Mouse (Mus musculus) small intestine, adult 2 months (tissue): ENCODE results near the gene Klf1. TPM values are rescaled to one million over a fixed set of nuclear protein-coding genes. Genes with fewer than 3 reads are reported as not detected.

Experiments used
- H3K27ac ChIP-seq: fragments of 200-500 bp; 2 replicates; pipeline ENCODE4 v1.5.1; 2012; ENCODE audit warnings: low read depth, low read length, control low read depth, inconsistent platforms; ENCODE audit not compliant: insufficient read depth
- H3K27me3 ChIP-seq: fragments of 200-500 bp; 2 replicates; pipeline ENCODE4 v1.6.1; 2012; ENCODE audit warnings: mild to moderate bottlenecking, moderate library complexity, low read length, inconsistent platforms; ENCODE audit not compliant: control insufficient read depth, insufficient read depth
- H3K36me3 ChIP-seq: fragments of 200-500 bp; 2 replicates; pipeline ENCODE4 v1.6.1; 2012; ENCODE audit warnings: mild to moderate bottlenecking, low read length, control low read depth, inconsistent platforms; ENCODE audit not compliant: control insufficient read depth, insufficient read depth
- H3K4me1 ChIP-seq: fragments of 200-500 bp; 2 replicates; pipeline ENCODE4 v1.6.1; 2012; ENCODE audit warnings: low read length, inconsistent platforms, mixed read lengths; ENCODE audit not compliant: control insufficient read depth, insufficient read depth, insufficient read length
- H3K4me3 ChIP-seq: fragments of 200-500 bp; 2 replicates; pipeline ENCODE4 v1.5.1; 2012; ENCODE audit warnings: low read depth, mild to moderate bottlenecking, control low read depth, inconsistent platforms, low read length, moderate library complexity
- CTCF ChIP-seq: fragments of 200-500 bp; IDR thresholded peaks from 2 replicates; pipeline ENCODE4 v1.5.1; 2012; ENCODE audit warnings: low read depth, mild to moderate bottlenecking, control low read depth, inconsistent platforms, low read length, moderate library complexity, mixed read lengths; ENCODE audit not compliant: insufficient replicate concordance, insufficient read length; ENCODE audit errors: extremely low read depth
- POLR2A ChIP-seq: fragments of 200-500 bp; IDR thresholded peaks from 2 replicates; pipeline ENCODE4 v1.6.1; 2012; ENCODE audit warnings: low read depth, mild to moderate bottlenecking, control low read depth, inconsistent platforms, low read length, moderate library complexity
- WGBS: fragments of 180-500 bp; shearing (Covaris S2); methylation state at CpG from one replicate; pipeline ENCODE4 v1.1.7; 2018; 5-methylcytosine and 5-hydroxymethylcytosine counted together
- polyA plus RNA-seq: library from polyadenylated mRNA; depleted of rRNA; stranded (reverse); fragments of >200 nt; gene quantifications from 2 replicates; pipeline ENCODE4 v1.2.3, GENCODE M21; 2012; rRNA removed

The Klf1 gene
- polyA plus RNA-seq, 1 experiment = 0.38 TPM

GRCm38 (mm10) chr8:84945633-84946527 lies 44.2 kb downstream of the Klf1 start:
- no peaks in the 10 kb centered on the region for H3K36me3 ChIP-seq
- 2% methylated on average over 60 of the region's 67 CpGs for WGBS
- no peak overlapping the region for H3K27ac ChIP-seq
- peaks cover 3% of the 10 kb centered on the region; the same call in 1 of the 2 replicates for H3K4me1 ChIP-seq
- peaks cover 44% of the 10 kb centered on the region for H3K27me3 ChIP-seq
- peak overlapping the region; percentile 26 for H3K4me3 ChIP-seq
- TF ChIP-seq CTCF (no peak), POLR2A (no peak)

- 12% methylated on average over 17 of the region's 17 CpGs for WGBS
- H3K4me1 ChIP-seq = peaks cover 3% of the 10 kb centered on the region; the same call in 1 of the 2 replicates
- peaks cover 46% of the 10 kb centered on the region for H3K27me3 ChIP-seq
- no peaks in the 10 kb centered on the region for H3K36me3 ChIP-seq
- H3K4me3 ChIP-seq = peak within 1 kb of the TSS; percentile 26
- TF ChIP-seq CTCF (peak; percentile 34; the same call in 1 of the 2 replicates), POLR2A (no peak)
- H3K27ac ChIP-seq = no peak within 1 kb of the TSS
These were observed 45.0 kb downstream of the Klf1 start, which contains the start of gene Rtbdn for GRCm38 (mm10) chr8:84946528-84947240. Gene Rtbdn (plus strand): TSS chr8:84946991.

GRCm38 (mm10) chr8:84947241-84947545 lies 45.5 kb downstream of the Klf1 start:
- TF ChIP-seq CTCF (no peak), POLR2A (no peak)
- 10% methylated on average over 9 of the region's 9 CpGs for WGBS
- H3K27me3 ChIP-seq = peaks cover 46% of the 10 kb centered on the region

DNA sequence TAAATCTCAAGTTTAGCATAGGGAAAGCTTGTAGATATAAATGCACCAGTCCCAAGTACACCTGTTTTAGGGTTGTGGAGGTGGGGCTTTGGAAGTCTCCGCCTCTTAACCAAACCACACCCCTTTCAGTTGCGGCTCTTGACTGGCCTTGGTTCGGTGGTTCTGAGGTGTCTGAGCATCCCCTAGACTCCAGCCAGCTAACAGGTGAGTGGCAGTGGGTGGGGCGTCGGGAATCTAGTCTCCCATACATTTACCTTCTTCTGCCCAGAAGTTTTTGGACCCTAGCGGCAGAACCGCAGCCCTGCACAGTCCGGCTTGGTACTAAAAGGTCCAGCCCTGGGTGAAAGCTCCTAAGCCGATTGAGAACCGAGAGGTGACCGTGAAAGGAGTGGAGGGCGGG lies 48.0 kb downstream of the Klf1 start:
- H3K36me3 ChIP-seq = no peaks in the 10 kb centered on the region
- H3K27ac ChIP-seq = no peak overlapping the region
- WGBS = 25% methylated on average over 12 of the region's 12 CpGs
- TF ChIP-seq POLR2A (no peak), CTCF (no peak)
- peaks cover 6% of the 10 kb centered on the region for H3K4me1 ChIP-seq
- H3K4me3 ChIP-seq = no peak overlapping the region
- peaks cover 39% of the 10 kb centered on the region for H3K27me3 ChIP-seq

More at GRCm38 (mm10) chr8:84947241-84947545, 45.5 kb downstream of the Klf1 start:
- Histone ChIP-seq H3K27ac (no peak overlapping the region), H3K4me1 (peaks cover 3% of the 10 kb centered on the region; the same call in 1 of the 2 replicates), H3K4me3 (no peak overlapping the region), H3K36me3 (no peaks in the 10 kb centered on the region)

- peaks cover under 1% of the 10 kb centered on the region; the same call in 1 of the 2 replicates for H3K36me3 ChIP-seq
- no peak overlapping the region for H3K27ac ChIP-seq
- WGBS = 6% methylated on average over 18 of the region's 18 CpGs
- peak overlapping the region; percentile 26; the same call in 1 of the 2 replicates for H3K4me3 ChIP-seq
- peaks cover 3% of the 10 kb centered on the region; the same call in 1 of the 2 replicates for H3K4me1 ChIP-seq
- TF ChIP-seq CTCF = no peak
- no peak for TF ChIP-seq POLR2A
- H3K27me3 ChIP-seq = peaks cover 12% of the 10 kb centered on the region
These were observed 51.0 kb downstream of the Klf1 start for GRCm38 (mm10) chr8:84952612-84953255.

Other genes with a start within 250 kb of the Klf1 start
- 37.0 and 72.7 TPM in 2 replicates for gene Ier2, start 239.1 kb upstream of the Klf1 start, polyA plus RNA-seq
- gene Trmt1, start 215.6 kb upstream of the Klf1 start, polyA plus RNA-seq = 38.3 and 55.2 TPM in 2 replicates
- gene Nacc1, start 214.1 kb upstream of the Klf1 start, polyA plus RNA-seq = 57.2 and 104 TPM in 2 replicates
- gene Lyl1, start 200.5 kb upstream of the Klf1 start, polyA plus RNA-seq = 4.2 and 8.2 TPM in 2 replicates
- gene G430095P16Rik, start 178.9 kb upstream of the Klf1 start, polyA plus RNA-seq = 0.30 TPM in 2 replicates
- 22.3 and 26.1 TPM in 2 replicates for gene Nfix, start 101.6 kb upstream of the Klf1 start, polyA plus RNA-seq
- 0.98 and 2.1 TPM in 2 replicates for gene Dand5, start 79.1 kb upstream of the Klf1 start, polyA plus RNA-seq
- 50.5 and 64.1 TPM in 2 replicates for gene Gadd45gip1, start 70.4 kb upstream of the Klf1 start, polyA plus RNA-seq
- gene Rad23a, start 61.3 kb upstream of the Klf1 start, polyA plus RNA-seq = 26.4 and 47.5 TPM in 2 replicates
- 82.6 and 120 TPM in 2 replicates for gene Calr, start 55.0 kb upstream of the Klf1 start, polyA plus RNA-seq
- 20.2 and 29.1 TPM in 2 replicates for gene Farsa, start 44.9 kb upstream of the Klf1 start, polyA plus RNA-seq
- 0.60 and 2.1 TPM in 2 replicates for gene Syce2, start 29.8 kb upstream of the Klf1 start, polyA plus RNA-seq
- gene Gcdh, start 8.0 kb upstream of the Klf1 start, polyA plus RNA-seq = 32.5 and 53.2 TPM in 2 replicates
- 4.1 and 5.9 TPM in 2 replicates for gene Dnase2a, start 6.6 kb downstream of the Klf1 start, polyA plus RNA-seq
- 0.50 and 0.71 TPM in 2 replicates for gene Mast1, start 35.4 kb downstream of the Klf1 start, polyA plus RNA-seq
- gene Rtbdn, start 45.1 kb downstream of the Klf1 start, polyA plus RNA-seq = 0.15 TPM in 1 of 2 replicates, not detected in the other
- gene Gm49661, start 67.5 kb downstream of the Klf1 start, polyA plus RNA-seq = 3.2 TPM in 1 of 2 replicates, not detected in the other
- gene Prdx2, start 67.7 kb downstream of the Klf1 start, polyA plus RNA-seq = 70.6 and 141 TPM in 2 replicates
- gene Rnaseh2a, start 67.8 kb downstream of the Klf1 start, polyA plus RNA-seq = 14.5 and 29.1 TPM in 2 replicates
- gene Junb, start 76.8 kb downstream of the Klf1 start, polyA plus RNA-seq = 122 and 329 TPM in 2 replicates
- gene Hook2, start 88.7 kb downstream of the Klf1 start, polyA plus RNA-seq = 26.3 and 56.9 TPM in 2 replicates
- gene Best2, start 112.6 kb downstream of the Klf1 start, polyA plus RNA-seq = 0.33 TPM in 1 of 2 replicates, not detected in the other
- gene Asna1, start 123.4 kb downstream of the Klf1 start, polyA plus RNA-seq = 71.8 and 128 TPM in 2 replicates
- gene Trir, start 124.9 kb downstream of the Klf1 start, polyA plus RNA-seq = 82.6 and 135 TPM in 2 replicates
- 19.8 and 32.0 TPM in 2 replicates for gene Tnpo2, start 135.0 kb downstream of the Klf1 start, polyA plus RNA-seq
- 36.4 and 52.5 TPM in 2 replicates for gene Fbxw9, start 158.1 kb downstream of the Klf1 start, polyA plus RNA-seq
- 1.4 TPM in 1 of 2 replicates, not detected in the other for gene Gm5741, start 166.1 kb downstream of the Klf1 start, polyA plus RNA-seq
- 34.8 and 47.2 TPM in 2 replicates for gene Dhps, start 169.8 kb downstream of the Klf1 start, polyA plus RNA-seq
- gene Wdr83os, start 178.8 kb downstream of the Klf1 start, polyA plus RNA-seq = 66.0 and 79.1 TPM in 2 replicates
- gene Wdr83, start 179.4 kb downstream of the Klf1 start, polyA plus RNA-seq = 13.4 and 26.8 TPM in 2 replicates
- 28.8 and 38.1 TPM in 2 replicates for gene Man2b1, start 181.3 kb downstream of the Klf1 start, polyA plus RNA-seq
- 0.11 and 0.96 TPM in 2 replicates for gene Zfp791, start 221.2 kb downstream of the Klf1 start, polyA plus RNA-seq
- not detected in 2 replicates for gene Cks1brt, start 250.0 kb downstream of the Klf1 start, polyA plus RNA-seq